Comparison of ENCODE assay signal across 21 mouse cellular contexts in genomic region chr17:68758936-68759335, GRCm38 (mm10).
DNase-seq lines count a peak whose midpoint lies in the region; ATAC-seq and TF ChIP-seq lines count a peak whose summit lies in the region.
"Had no signal": no experiment of that assay in that cellular context is flagged by ENCODE, and none has a peak within 500 bp of the region (broad histone marks: within the 10 kb centered on the region; RNA-seq: fewer than 3 reads in every experiment).

No protein-coding gene starts in this region.

- no peaks in the 10 kb centered on the region for H3K36me3 ChIP-seq in heart, adult 2 months (ENCODE audit: control insufficient read depth, insufficient read depth, low read length)
- H3K36me3 ChIP-seq in hindbrain, embryonic 16.5 days (ENCODE audit: control insufficient read depth, insufficient read depth, low read length): no peaks in the 10 kb centered on the region
- H3K36me3 ChIP-seq: embryonic facial prominence, embryonic 12.5 days; embryonic facial prominence, embryonic 15.5 days; hindbrain, embryonic 12.5 days; hindbrain, embryonic 15.5 days; intestine, embryonic 15.5 days had no signal

- no peak for TF ChIP-seq CTCF in heart, adult 2 months (IDR thresholded peaks at IDR 0.05)
- no peak for TF ChIP-seq CTCF in olfactory bulb, adult 2 months (IDR thresholded peaks at IDR 0.05; ENCODE audit: insufficient read depth, low read depth, low read length)

- no peaks in the 10 kb centered on the region; the same call in 1 of the 2 replicates for H3K9me3 ChIP-seq in hindbrain, embryonic 16.5 days (ENCODE audit: control insufficient read depth, low read length)
- H3K9me3 ChIP-seq: embryonic facial prominence, embryonic 12.5 days; embryonic facial prominence, embryonic 15.5 days; hindbrain, embryonic 12.5 days; hindbrain, embryonic 15.5 days; intestine, embryonic 15.5 days had no signal

- intact Hi-C loops in heart, adult 2 months (cut with DNase I): no loop called here

- no peak overlapping the region for H3K4me3 ChIP-seq in heart, adult 2 months
- H3K4me3 ChIP-seq in olfactory bulb, adult 2 months (ENCODE audit: insufficient read depth, low read depth, low read length): no peak overlapping the region
- no peak overlapping the region for H3K4me3 ChIP-seq in hindbrain, embryonic 16.5 days (ENCODE audit: low read length)
- H3K4me3 ChIP-seq: embryonic facial prominence, embryonic 12.5 days; embryonic facial prominence, embryonic 15.5 days; hindbrain, embryonic 12.5 days; hindbrain, embryonic 15.5 days; intestine, embryonic 15.5 days had no signal

- DNase-seq in heart, adult 11 months: peak; percentile 4
- DNase-seq in heart, adult 2 months: no peak
- DNase-seq in right cerebral cortex, adult 18-20 months: peak; percentile 51
- no peak for DNase-seq in right cerebral cortex, postnatal 14 days
- DNase-seq: adrenal gland, adult 2 months; adrenal gland, postnatal 14 days; cerebellum, adult 18-20 months; cerebellum, adult 9-10 months; cerebellum, postnatal 14 days; forebrain, postnatal 0 days; gastrocnemius, postnatal 25 days had no signal

- TF ChIP-seq POLR2A in heart, adult 2 months (IDR thresholded peaks at IDR 0.05; ENCODE audit: insufficient read depth, low read depth, low read length): no peak
- TF ChIP-seq POLR2A in olfactory bulb, adult 2 months (IDR thresholded peaks at IDR 0.05; ENCODE audit: insufficient read depth, low read depth, low read length): no peak

- no peaks in the 10 kb centered on the region for H3K27me3 ChIP-seq in heart, adult 2 months (ENCODE audit: control insufficient read depth, insufficient read depth, low read length)
- H3K27me3 ChIP-seq in hindbrain, embryonic 16.5 days (replicated peaks; ENCODE audit: control insufficient read depth, insufficient read depth, low read length): no peaks in the 10 kb centered on the region
- H3K27me3 ChIP-seq: embryonic facial prominence, embryonic 12.5 days; embryonic facial prominence, embryonic 15.5 days; hindbrain, embryonic 12.5 days; hindbrain, embryonic 15.5 days; intestine, embryonic 15.5 days had no signal

- WGBS in heart, adult 2 months: 47% methylated on average over 3 of the region's 3 CpGs
- 18% methylated on average over 3 of the region's 3 CpGs for WGBS in olfactory bulb, adult 2 months
- 91% methylated on average over 3 of the region's 3 CpGs for WGBS in hindbrain, embryonic 16.5 days

- no peaks in the 10 kb centered on the region for H3K79me2 ChIP-seq in heart, adult 2 months (replicated peaks; ENCODE audit: control insufficient read depth, insufficient read depth, low read length)

- no peak for ATAC-seq in hindbrain, embryonic 16.5 days
- ATAC-seq: CD4-positive, CD25-positive, alpha-beta regulatory T cell, adult 4 months; forebrain, embryonic 14.5 days; intestine, embryonic 15.5 days had no signal

- no peak for TF ChIP-seq EP300 in heart, adult 2 months (IDR thresholded peaks at IDR 0.05; ENCODE audit: insufficient read depth, low read depth, low read length)

- no peak overlapping the region for H3K9ac ChIP-seq in heart, adult 2 months (ENCODE audit: low read depth, low read length)
- H3K9ac ChIP-seq in hindbrain, embryonic 16.5 days (ENCODE audit: low read depth, low read length): no peak overlapping the region
- H3K9ac ChIP-seq: embryonic facial prominence, embryonic 12.5 days; embryonic facial prominence, embryonic 15.5 days; forebrain, postnatal 0 days; hindbrain, embryonic 12.5 days; hindbrain, embryonic 15.5 days; intestine, embryonic 15.5 days had no signal

- no peak overlapping the region for H3K4me2 ChIP-seq in hindbrain, embryonic 16.5 days (ENCODE audit: low read length)
- H3K4me2 ChIP-seq: embryonic facial prominence, embryonic 12.5 days; embryonic facial prominence, embryonic 15.5 days; heart, embryonic 11.5 days; hindbrain, embryonic 12.5 days; hindbrain, embryonic 15.5 days; intestine, embryonic 15.5 days had no signal

- H3K4me1 ChIP-seq in heart, adult 2 months (ENCODE audit: control insufficient read depth, insufficient read depth, low read length): no peaks in the 10 kb centered on the region
- H3K4me1 ChIP-seq in olfactory bulb, adult 2 months (ENCODE audit: control insufficient read depth, insufficient read depth, low read length): peaks cover 4% of the 10 kb centered on the region
- no peaks in the 10 kb centered on the region for H3K4me1 ChIP-seq in hindbrain, embryonic 16.5 days (ENCODE audit: control insufficient read depth, insufficient read depth, low read depth, low read length)
- H3K4me1 ChIP-seq: embryonic facial prominence, embryonic 12.5 days; embryonic facial prominence, embryonic 15.5 days; hindbrain, embryonic 12.5 days; hindbrain, embryonic 15.5 days; intestine, embryonic 15.5 days had no signal

- H3K27ac ChIP-seq in heart, adult 2 months: no peak overlapping the region
- peak overlapping the region; percentile 9; the same call in 1 of the 2 replicates for H3K27ac ChIP-seq in olfactory bulb, adult 2 months (ENCODE audit: insufficient read depth, low read depth, low read length)
- no peak overlapping the region for H3K27ac ChIP-seq in hindbrain, embryonic 16.5 days (ENCODE audit: low read depth, low read length)
- H3K27ac ChIP-seq: embryonic facial prominence, embryonic 12.5 days; embryonic facial prominence, embryonic 15.5 days; hindbrain, embryonic 12.5 days; hindbrain, embryonic 15.5 days; intestine, embryonic 15.5 days had no signal

Comparison
In these comparisons a context has a peak if more than half of its experiments do, and no peak if none do; other contexts are left out.
1. DNase-seq: peak in heart, adult 11 months (single experiment) and right cerebral cortex, adult 18-20 months (single experiment); none in heart, adult 2 months (0 of 2) and right cerebral cortex, postnatal 14 days (single experiment).